Mouse (Mus musculus) neural tube, embryonic 11.5 days (tissue): ENCODE data around the gene Ppp4r1. TPM values are rescaled to one million over a fixed set of nuclear protein-coding genes. Genes with fewer than 3 reads are reported as not detected.

Source experiments
- ATAC-seq: fragments of 200-750 bp; cut with Nextera tagmentation; 2 replicates; pipeline ENCODE4 v1.8.0; 2017; ENCODE audit warnings: moderate number of reproducible peaks, mild to moderate bottlenecking, moderate TSS enrichment, moderate library complexity; ENCODE audit not compliant: insufficient read depth, low FRiP score, low TSS enrichment
- DNase-seq: peaks from one replicate; pipeline ENCODE4 v3.0.0-alpha.2; 2015; ENCODE audit warnings: low spot score
- H3K27ac ChIP-seq: fragments of 300-500 bp; sonication (generic); 2 replicates; pipeline ENCODE4 v1.5.1; 2014; ENCODE audit warnings: low read depth, mild to moderate bottlenecking, low read length
- H3K27me3 ChIP-seq: fragments of 300-500 bp; sonication (generic); 2 replicates; pipeline ENCODE4 v1.6.1; 2014; ENCODE audit warnings: mild to moderate bottlenecking, low read length, mixed read lengths; ENCODE audit not compliant: control insufficient read depth, insufficient read depth
- H3K36me3 ChIP-seq: fragments of 300-500 bp; sonication (generic); 2 replicates; pipeline ENCODE4 v1.6.1; 2014; ENCODE audit warnings: mild to moderate bottlenecking, low read length, moderate library complexity, mixed read lengths; ENCODE audit not compliant: control insufficient read depth, insufficient read depth
- H3K4me1 ChIP-seq: fragments of 300-500 bp; sonication (generic); 2 replicates; pipeline ENCODE4 v1.6.1; 2014; ENCODE audit warnings: low read length, mixed read lengths; ENCODE audit not compliant: control insufficient read depth, insufficient read depth
- H3K4me2 ChIP-seq: fragments of 300-500 bp; sonication (generic); 2 replicates; pipeline ENCODE4 v1.6.1; 2014; ENCODE audit warnings: low read depth, mild to moderate bottlenecking, moderate library complexity
- H3K4me3 ChIP-seq: fragments of 300-500 bp; sonication (generic); 2 replicates; pipeline ENCODE4 v1.5.1; 2014; ENCODE audit warnings: low read depth, low read length
- H3K9ac ChIP-seq: fragments of 300-500 bp; sonication (generic); 2 replicates; pipeline ENCODE4 v1.6.1; 2014; ENCODE audit warnings: mild to moderate bottlenecking, low read length
- H3K9me3 ChIP-seq: fragments of 300-500 bp; sonication (generic); 2 replicates; pipeline ENCODE4 v1.6.1; 2016; ENCODE audit warnings: low read length; ENCODE audit not compliant: control insufficient read depth
- WGBS: fragments of 180-500 bp; shearing (Covaris S2); extraction: QIAGEN DNeasy Blood & Tissue Kit; methylation state at CpG from one replicate; pipeline ENCODE4 v1.1.7; 2014; 5-methylcytosine and 5-hydroxymethylcytosine counted together
- polyA plus RNA-seq: library from polyadenylated mRNA; unstranded; fragments of >200 nt; fragmentation: Nextera tagmentation; extraction: Ambion mirVana; gene quantifications from 2 replicates; pipeline ENCODE4 v1.2.1, GENCODE M21; 2014

The Ppp4r1 gene
- polyA plus RNA-seq, 1 experiment from 2014 or later = 62.2 TPM

DNA sequence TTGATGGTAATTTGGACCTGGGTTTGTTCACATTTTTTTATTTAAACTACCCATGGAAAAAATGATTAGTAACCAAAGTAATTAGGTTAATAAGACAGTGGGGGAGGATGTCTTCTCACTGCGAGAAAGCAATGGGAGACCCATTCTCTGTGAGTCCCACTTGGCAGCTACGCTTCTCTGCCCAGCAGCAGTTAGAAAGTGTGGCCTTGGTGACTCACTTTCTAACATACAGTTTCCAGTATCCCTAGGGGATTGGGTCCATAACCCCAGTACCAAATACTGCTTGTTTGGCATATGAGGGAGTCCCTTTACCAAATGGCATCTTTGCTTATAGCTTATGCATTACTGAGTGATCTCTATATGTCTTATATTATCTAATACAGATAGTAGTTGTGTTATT, 8.8 kb downstream of the Ppp4r1 start:
- Histone ChIP-seq H3K9me3 (no peaks in the 10 kb centered on the region), H3K4me2 (no peak overlapping the region), H3K36me3 (peaks cover 4% of the 10 kb centered on the region; the same call in 1 of the 2 replicates), H3K4me1 (no peaks in the 10 kb centered on the region), H3K9ac (no peak overlapping the region), H3K4me3 (no peak overlapping the region), H3K27ac (no peak overlapping the region), H3K27me3 (no peaks in the 10 kb centered on the region)
- no peak for ATAC-seq
- WGBS = 94% methylated on average over 2 of the region's 2 CpGs
- no peak for DNase-seq

DNA sequence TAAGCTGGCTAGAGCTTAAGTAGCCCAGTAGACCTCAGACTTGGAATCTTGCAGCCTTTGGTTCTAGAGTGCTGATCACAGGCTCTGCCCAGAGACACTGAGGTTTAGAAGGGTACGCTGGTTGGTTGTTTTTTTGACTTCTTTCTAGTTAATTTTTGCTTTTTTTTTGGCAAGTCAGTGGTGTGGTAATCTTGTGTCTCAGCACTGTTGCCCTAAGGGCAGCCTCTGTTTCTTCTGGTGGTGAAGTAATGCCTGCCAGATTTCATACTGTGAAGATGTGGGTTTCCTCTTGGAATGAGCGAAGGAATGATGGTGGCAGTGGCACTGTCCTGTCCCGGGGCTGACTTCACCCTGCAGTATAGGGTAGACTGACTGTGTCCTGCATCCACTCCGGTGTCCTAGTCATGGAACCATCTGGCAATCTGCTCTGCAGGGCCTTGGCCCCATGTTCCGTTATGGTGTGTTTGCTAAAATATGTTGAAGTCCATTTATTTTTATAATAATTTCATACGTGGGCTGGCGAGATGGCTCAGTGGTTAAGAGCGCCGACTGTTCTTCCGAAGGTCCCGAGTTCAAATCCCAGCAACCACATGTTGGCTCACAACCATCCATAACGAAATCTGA, 11.0 kb downstream of the Ppp4r1 start:
- no peak overlapping the region for H3K9ac ChIP-seq
- H3K9me3 ChIP-seq = no peaks in the 10 kb centered on the region
- WGBS = 95% methylated on average over 12 of the region's 12 CpGs
- ATAC-seq (no peak), DNase-seq (no peak)
- H3K36me3 ChIP-seq = peaks cover 4% of the 10 kb centered on the region; the same call in 1 of the 2 replicates
- no peak overlapping the region for H3K27ac ChIP-seq
- H3K4me3 ChIP-seq = no peak overlapping the region
- H3K4me1 ChIP-seq = no peaks in the 10 kb centered on the region
- no peak overlapping the region for H3K4me2 ChIP-seq
- H3K27me3 ChIP-seq = no peaks in the 10 kb centered on the region

DNA sequence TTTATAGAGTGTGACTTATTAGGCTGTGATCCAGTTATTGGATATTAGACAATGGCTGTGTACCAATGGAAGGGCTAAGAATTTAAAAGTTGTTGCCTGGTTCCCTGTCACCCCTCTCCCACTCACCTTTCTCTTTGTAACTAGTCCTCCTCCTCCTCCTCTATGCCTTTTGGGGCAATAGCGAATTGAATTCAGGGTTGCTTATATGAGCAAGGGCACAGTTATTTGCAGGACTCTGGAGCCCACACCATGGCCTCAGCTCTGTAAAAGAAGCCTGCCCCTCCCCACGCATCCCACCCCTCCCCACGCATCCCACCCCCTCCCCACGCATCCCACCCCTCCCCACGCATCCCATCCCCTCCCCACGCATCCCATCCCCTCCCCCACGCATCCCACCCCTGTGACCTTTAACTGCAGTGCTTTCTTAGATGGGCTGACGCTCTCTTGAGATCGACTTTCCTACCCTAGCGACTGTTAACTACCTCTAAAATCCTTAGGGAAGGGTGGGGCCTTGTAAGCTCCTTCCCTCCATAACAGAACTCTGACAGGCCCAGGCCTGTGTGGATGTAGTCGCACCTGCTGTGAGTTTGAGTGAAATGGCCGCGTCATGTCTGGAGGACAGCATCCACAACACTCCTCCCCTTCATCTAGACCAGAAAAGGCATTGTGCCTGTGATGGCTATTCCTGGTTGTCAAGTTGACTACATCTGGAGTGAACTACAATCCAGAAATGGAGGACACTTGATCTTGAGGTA, 11.9 kb downstream of the Ppp4r1 start:
- Histone ChIP-seq H3K27me3 (no peaks in the 10 kb centered on the region), H3K27ac (no peak overlapping the region), H3K4me2 (no peak overlapping the region), H3K9ac (no peak overlapping the region), H3K4me1 (no peaks in the 10 kb centered on the region), H3K4me3 (no peak overlapping the region), H3K9me3 (no peaks in the 10 kb centered on the region), H3K36me3 (peaks cover 4% of the 10 kb centered on the region; the same call in 1 of the 2 replicates)
- WGBS = 86% methylated on average over 10 of the region's 13 CpGs
- ATAC-seq (no peak), DNase-seq (no peak)

DNA sequence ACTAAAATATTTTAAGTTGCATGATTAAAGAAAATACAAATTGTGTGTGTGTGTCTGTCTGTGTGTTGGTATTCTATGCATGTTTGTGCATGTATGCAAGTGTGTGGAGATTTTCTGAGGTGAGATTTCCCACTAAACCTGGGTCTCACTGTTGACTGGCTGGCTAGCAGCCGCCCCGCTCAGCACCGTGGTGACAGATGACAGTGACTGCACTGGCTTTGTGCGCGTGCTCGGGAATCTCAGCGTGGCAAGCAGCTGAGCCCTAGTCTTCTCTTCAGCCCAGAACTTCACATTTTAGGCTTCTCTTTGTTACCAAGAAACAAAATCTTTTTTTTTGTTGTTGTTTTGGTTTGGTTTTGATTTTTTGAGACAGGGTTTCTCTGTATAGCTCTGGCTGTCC, 13.7 kb downstream of the Ppp4r1 start:
- ATAC-seq = no peak
- Histone ChIP-seq H3K4me2 (no peak overlapping the region), H3K4me3 (no peak overlapping the region), H3K27ac (no peak overlapping the region), H3K9ac (no peak overlapping the region), H3K4me1 (no peaks in the 10 kb centered on the region), H3K9me3 (no peaks in the 10 kb centered on the region), H3K36me3 (peaks cover 4% of the 10 kb centered on the region; the same call in 1 of the 2 replicates), H3K27me3 (no peaks in the 10 kb centered on the region)
- WGBS = 77% methylated on average over 7 of the region's 7 CpGs
- DNase-seq = no peak

GRCm38 (mm10) chr17:65798446-65798845, 16.1 kb downstream of the Ppp4r1 start:
- H3K4me3 ChIP-seq = no peak overlapping the region
- WGBS = 84% methylated on average over 4 of the region's 4 CpGs
- H3K9me3 ChIP-seq = no peaks in the 10 kb centered on the region
- ATAC-seq = no peak
- H3K4me2 ChIP-seq = no peak overlapping the region
- H3K27ac ChIP-seq = no peak overlapping the region
- H3K9ac ChIP-seq = no peak overlapping the region
- DNase-seq = no peak
- H3K4me1 ChIP-seq = no peaks in the 10 kb centered on the region
- peaks cover 4% of the 10 kb centered on the region; the same call in 1 of the 2 replicates for H3K36me3 ChIP-seq
- H3K27me3 ChIP-seq = no peaks in the 10 kb centered on the region

- no peak for ATAC-seq
- no peak for DNase-seq
- 100% methylated on average over 1 of the region's 1 CpGs for WGBS
- Histone ChIP-seq H3K9me3 (no peaks in the 10 kb centered on the region), H3K9ac (no peak overlapping the region), H3K36me3 (peaks cover 4% of the 10 kb centered on the region; the same call in 1 of the 2 replicates), H3K27ac (no peak overlapping the region), H3K4me1 (no peaks in the 10 kb centered on the region), H3K27me3 (no peaks in the 10 kb centered on the region), H3K4me2 (no peak overlapping the region), H3K4me3 (no peak overlapping the region)
Measured at GRCm38 (mm10) chr17:65799353-65799752, 17.0 kb downstream of the Ppp4r1 start.

DNA sequence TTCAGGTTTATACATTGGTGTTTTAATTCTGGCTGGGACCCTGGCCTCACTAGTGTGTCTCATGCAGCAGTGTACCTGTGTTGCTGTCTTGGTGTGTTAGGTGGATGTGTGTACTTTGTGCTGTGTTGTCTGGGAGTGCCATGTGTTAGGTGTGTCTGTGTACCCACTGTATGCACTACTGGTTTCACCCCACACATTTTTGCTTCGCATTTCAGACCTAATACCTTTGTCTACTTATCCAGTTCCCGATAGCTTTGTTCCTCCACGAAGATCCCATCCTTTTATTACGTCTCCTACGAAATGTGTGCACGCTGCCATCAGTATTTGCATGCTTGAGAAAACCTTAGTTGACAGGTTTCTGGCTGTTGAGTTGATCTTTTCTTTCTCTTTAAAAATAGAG, 18.1 kb downstream of the Ppp4r1 start:
- 96% methylated on average over 6 of the region's 6 CpGs for WGBS
- ATAC-seq (no peak), DNase-seq (no peak)
- Histone ChIP-seq H3K36me3 (no peaks in the 10 kb centered on the region), H3K4me1 (no peaks in the 10 kb centered on the region), H3K9me3 (no peaks in the 10 kb centered on the region), H3K27ac (no peak overlapping the region), H3K4me2 (no peak overlapping the region), H3K9ac (no peak overlapping the region), H3K27me3 (no peaks in the 10 kb centered on the region), H3K4me3 (no peak overlapping the region)

- WGBS = 76% methylated on average over 4 of the region's 4 CpGs
- Histone ChIP-seq H3K4me2 (no peak overlapping the region), H3K36me3 (no peaks in the 10 kb centered on the region), H3K4me1 (no peaks in the 10 kb centered on the region), H3K9ac (no peak overlapping the region), H3K27ac (no peak overlapping the region), H3K4me3 (no peak overlapping the region), H3K9me3 (no peaks in the 10 kb centered on the region), H3K27me3 (no peaks in the 10 kb centered on the region)
- no peak for ATAC-seq
- DNase-seq = no peak
Measured at GRCm38 (mm10) chr17:65802026-65802425, 19.7 kb downstream of the Ppp4r1 start.

DNA sequence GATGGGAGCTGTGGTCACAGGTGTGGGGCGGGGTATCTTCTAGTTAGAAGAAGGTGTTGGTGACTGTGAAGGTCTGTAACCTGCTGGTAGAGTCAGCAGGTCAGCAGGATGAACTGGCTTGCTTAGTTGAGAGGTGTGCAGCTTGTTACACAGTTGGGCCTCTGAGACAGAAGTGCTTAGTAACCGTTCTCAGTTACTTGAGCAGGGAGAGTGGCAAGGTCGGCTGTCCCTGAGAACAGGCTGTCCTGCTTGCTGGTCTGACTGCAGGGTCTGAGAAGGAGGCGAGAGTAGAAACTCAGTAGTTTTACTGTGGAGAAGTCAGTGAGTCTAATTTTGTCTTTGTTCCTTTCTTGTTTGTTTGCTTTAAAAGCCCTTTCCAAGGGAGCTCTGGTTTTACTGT, 23.6 kb downstream of the Ppp4r1 start:
- no peak for ATAC-seq
- DNase-seq = no peak
- WGBS = 80% methylated on average over 4 of the region's 4 CpGs
- Histone ChIP-seq H3K9me3 (no peaks in the 10 kb centered on the region), H3K4me3 (no peak overlapping the region), H3K36me3 (peaks cover 2% of the 10 kb centered on the region; the same call in 1 of the 2 replicates), H3K27ac (no peak overlapping the region), H3K4me2 (no peak overlapping the region), H3K4me1 (no peaks in the 10 kb centered on the region), H3K9ac (no peak overlapping the region), H3K27me3 (no peaks in the 10 kb centered on the region)
